Mouse (Mus musculus) ES-E14 (cell line): ENCODE measurements at regions not wholly inside any gene's neighbourhood (a gene's known extent, or its start where the extent isn't known, plus 50 kb on each side); places are given as distances from the start of the nearest gene placed in this dataset.

Experiments
- DNase-seq: peaks from one replicate; pipeline ENCODE4 v3.0.0-alpha.2; 2013; ENCODE audit warnings: low read depth, low spot score
- H3K27ac ChIP-seq: 2 replicates; pipeline ENCODE4 v1.5.1; 2012; ENCODE audit warnings: low read depth, mild to moderate bottlenecking, low read length, moderate library complexity, mixed read lengths; ENCODE audit not compliant: poor library complexity, insufficient read depth, severe bottlenecking
- H3K36me3 ChIP-seq: 2 replicates; pipeline ENCODE4 v1.6.1; 2012; ENCODE audit warnings: mild to moderate bottlenecking, low read length, moderate library complexity, mixed read lengths; ENCODE audit not compliant: control insufficient read depth, poor library complexity, insufficient read depth, severe bottlenecking
- H3K4me1 ChIP-seq, 2 experiments: fragments of 150-350 bp in 1 of 2; sonication (generic) in 1 of 2; 2 replicates each; pipeline ENCODE4 v1.6.1; 2012; ENCODE audit warnings: low read length in 2 of 2, mild to moderate bottlenecking in 1 of 2, mixed read lengths in 1 of 2; ENCODE audit not compliant: control insufficient read depth in 2 of 2, insufficient read depth in 2 of 2, poor library complexity in 1 of 2
- H3K4me3 ChIP-seq, 2 experiments: fragments of 150-350 bp in 1 of 2; sonication (generic) in 1 of 2; 2 replicates each; pipeline ENCODE4 v1.5.1; 2012; ENCODE audit warnings: low read length in 2 of 2, low read depth in 1 of 2, mild to moderate bottlenecking in 1 of 2, mixed read lengths in 1 of 2; ENCODE audit not compliant: insufficient read depth in 1 of 2, poor library complexity in 1 of 2, severe bottlenecking in 1 of 2
- H3K9ac ChIP-seq: 2 replicates; pipeline ENCODE4 v1.6.1; 2012; ENCODE audit warnings: low read depth, mild to moderate bottlenecking, low read length, mixed read lengths; ENCODE audit not compliant: poor library complexity, insufficient read depth, severe bottlenecking
- H3K9me3 ChIP-seq: fragments of 150-350 bp; sonication (generic); 2 replicates; pipeline ENCODE4 v1.6.1; 2012; ENCODE audit warnings: low read depth, mild to moderate bottlenecking, low read length; ENCODE audit not compliant: control insufficient read depth, insufficient read depth
- CHD2 ChIP-seq: IDR thresholded peaks from 2 replicates; pipeline ENCODE4 v1.6.1; 2014; ENCODE audit warnings: mild to moderate bottlenecking, low read depth, low read length, inconsistent platforms
- HCFC1 ChIP-seq: IDR thresholded peaks from 2 replicates; pipeline ENCODE4 v1.6.1; 2012; ENCODE audit warnings: low read length, inconsistent platforms, borderline replicate concordance; ENCODE audit not compliant: insufficient read depth
- MAFK ChIP-seq: IDR thresholded peaks from 2 replicates; pipeline ENCODE4 v1.6.1; 2014; ENCODE audit warnings: mild to moderate bottlenecking, low read depth, low read length, inconsistent platforms; ENCODE audit not compliant: insufficient read depth
- ZC3H11A ChIP-seq: IDR thresholded peaks from 2 replicates; pipeline ENCODE4 v1.6.1; 2012; ENCODE audit warnings: low read depth, mild to moderate bottlenecking, inconsistent platforms, low read length, borderline replicate concordance
- ZNF384 ChIP-seq: IDR thresholded peaks from 2 replicates; pipeline ENCODE4 v1.6.1; 2012; ENCODE audit warnings: low read depth, low read length, inconsistent platforms
- in situ Hi-C, 2 experiments: fragments of 600-800 bp; cut with MboI; formaldehyde crosslinking; loops; one replicate each; pipeline ENCODE4 v1.15.1; 2025; ENCODE audit warnings: low sequenced_read_pairs in 2 of 2, inconsistent platforms in 1 of 2; ENCODE audit not compliant: unreplicated experiment in 2 of 2

- DNase-seq, result no peak
- no peak overlapping the region for H3K4me3 ChIP-seq
- H3K27ac ChIP-seq, result no peak overlapping the region
- H3K4me1 ChIP-seq, result no peaks in the 10 kb centered on the region
- no peak overlapping the region for H3K9ac ChIP-seq
- no peaks in the 10 kb centered on the region for H3K9me3 ChIP-seq
- TF ChIP-seq MAFK (no peak), ZNF384 (no peak), ZC3H11A (no peak), HCFC1 (no peak), CHD2 (no peak)
- H3K36me3 ChIP-seq, result no peaks in the 10 kb centered on the region
- in situ Hi-C loops, result no loop called here
Measured at GRCm38 (mm10) chr16:13045079-13045590, 64.3 kb upstream of the Ercc4 start.

GRCm38 (mm10) chr16:13046366-13047120 lies 62.9 kb upstream of the Ercc4 start:
- Histone ChIP-seq H3K27ac (no peak overlapping the region), H3K9ac (no peak overlapping the region), H3K4me1 (no peaks in the 10 kb centered on the region; a peak in 1 of 4 replicates), H3K9me3 (no peaks in the 10 kb centered on the region), H3K4me3 (no peak overlapping the region), H3K36me3 (no peaks in the 10 kb centered on the region)
- in situ Hi-C loops, result no loop called here
- TF ChIP-seq HCFC1 (no peak), ZC3H11A (no peak), CHD2 (no peak), MAFK (no peak), ZNF384 (no peak)
- DNase-seq, result no peak

GRCm38 (mm10) chr16:13049321-13049720 lies 60.2 kb upstream of the Ercc4 start:
- DNase-seq, result peak; percentile 25
- TF ChIP-seq HCFC1, result no peak
- TF ChIP-seq CHD2, result no peak
- TF ChIP-seq ZC3H11A, result no peak
- TF ChIP-seq MAFK, result no peak
- no peak for TF ChIP-seq ZNF384
- no peaks in the 10 kb centered on the region for H3K36me3 ChIP-seq
- in situ Hi-C loops, result no loop called here
- H3K9me3 ChIP-seq, result no peaks in the 10 kb centered on the region
- H3K27ac ChIP-seq, result no peak overlapping the region
- H3K9ac ChIP-seq, result no peak overlapping the region
- no peaks in the 10 kb centered on the region; a peak in 1 of 4 replicates for H3K4me1 ChIP-seq
- H3K4me3 ChIP-seq, result no peak overlapping the region

- DNase-seq, result no peak
- no peak overlapping the region for H3K27ac ChIP-seq
- H3K4me1 ChIP-seq, result no peaks in the 10 kb centered on the region; a peak in 1 of 4 replicates
- no peak overlapping the region for H3K9ac ChIP-seq
- no peak overlapping the region for H3K4me3 ChIP-seq
- in situ Hi-C loops, result no loop called here
- no peaks in the 10 kb centered on the region for H3K9me3 ChIP-seq
- H3K36me3 ChIP-seq, result no peaks in the 10 kb centered on the region
- TF ChIP-seq HCFC1, result no peak
- TF ChIP-seq MAFK, result no peak
Measured at GRCm38 (mm10) chr16:13050225-13050892, 59.1 kb upstream of the Ercc4 start.

- no peak for DNase-seq
- H3K27ac ChIP-seq, result no peak overlapping the region
- no peaks in the 10 kb centered on the region for H3K36me3 ChIP-seq
- no peak overlapping the region for H3K9ac ChIP-seq
- in situ Hi-C loops, result no loop called here
- H3K4me1 ChIP-seq, result no peaks in the 10 kb centered on the region; a peak in 1 of 4 replicates
- no peaks in the 10 kb centered on the region for H3K9me3 ChIP-seq
- TF ChIP-seq ZNF384 (no peak), HCFC1 (no peak), CHD2 (no peak), ZC3H11A (no peak), MAFK (no peak)
- H3K4me3 ChIP-seq, result no peak overlapping the region
Measured at GRCm38 (mm10) chr16:13054956-13055355, 54.5 kb upstream of the Ercc4 start.
